Mouse (Mus musculus): Measurements from ENCODE around the gene Tro. TPM values are rescaled to one million over a fixed set of nuclear protein-coding genes. Genes with fewer than 3 reads are reported as not detected.

Tro gene
- 25.8 and 26.1 TPM in 2 replicates for polyA plus RNA-seq (2014; fragmentation: Nextera tagmentation; extraction: Ambion mirVana)

GRCm38 (mm10) chrX:150656908-150657796, at the start of gene Tro:
Tro (minus strand) TSS chrX:150657583.
- Histone ChIP-seq H3K27me3 (replicated peaks; ENCODE audit: control insufficient read depth, insufficient read depth, low read length) (no peaks in the 10 kb centered on the region; the same call in 1 of the 2 replicates), H3K27ac (ENCODE audit: low read depth) (no peak within 1 kb of the TSS), H3K9me3 (ENCODE audit: control insufficient read depth, low read length) (no peaks in the 10 kb centered on the region), H3K4me3 (ENCODE audit: low read depth, low read length) (peak within 1 kb of the TSS; percentile 48), H3K4me1 (replicated peaks; ENCODE audit: control insufficient read depth, insufficient read depth, low read length) (no peaks in the 10 kb centered on the region), H3K9ac (ENCODE audit: low read length) (peak within 1 kb of the TSS; percentile 44), H3K36me3 (ENCODE audit: control insufficient read depth, insufficient read depth, low read length) (no peaks in the 10 kb centered on the region; the same call in 1 of the 2 replicates), H3K4me2 (ENCODE audit: low read length) (peak within 1 kb of the TSS; percentile 48)
- ATAC-seq (replicated peaks; ENCODE audit: low FRiP score, low TSS enrichment, low read depth), result peak; percentile 86
- DNase-seq (ENCODE audit: low spot score), result peak; percentile 74
- 15% methylated on average over 36 of the region's 37 CpGs for WGBS

DNA sequence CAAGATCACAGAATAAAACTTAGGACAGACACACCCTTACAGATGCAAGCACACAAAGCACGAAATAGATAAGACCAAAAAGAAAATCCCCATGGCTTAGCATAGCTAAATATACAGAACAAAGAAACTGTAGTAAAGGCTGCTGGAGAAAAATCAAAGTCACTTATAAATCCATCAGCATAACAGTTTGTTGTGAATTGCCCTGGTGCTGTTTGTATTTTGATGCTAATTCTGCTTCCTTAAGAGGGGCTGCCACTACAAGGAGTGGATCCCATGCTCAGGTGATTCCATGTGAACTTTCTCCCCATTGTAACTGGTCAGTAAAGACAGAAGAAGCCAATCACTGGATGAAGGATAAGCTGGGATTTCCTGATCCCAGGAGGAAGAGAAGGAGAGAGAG, 20.1 kb upstream of the Tro start:
- H3K36me3 ChIP-seq (ENCODE audit: control insufficient read depth, insufficient read depth, low read length), result no peaks in the 10 kb centered on the region
- H3K9me3 ChIP-seq (ENCODE audit: control insufficient read depth, low read length), result no peaks in the 10 kb centered on the region
- no peaks in the 10 kb centered on the region for H3K27me3 ChIP-seq (replicated peaks; ENCODE audit: control insufficient read depth, insufficient read depth, low read length)
- H3K27ac ChIP-seq (ENCODE audit: low read depth), result no peak overlapping the region
- H3K9ac ChIP-seq (ENCODE audit: low read length), result no peak overlapping the region
- DNase-seq (ENCODE audit: low spot score) (no peak), ATAC-seq (replicated peaks; ENCODE audit: low FRiP score, low TSS enrichment, low read depth) (no peak)
- H3K4me1 ChIP-seq (replicated peaks; ENCODE audit: control insufficient read depth, insufficient read depth, low read length), result no peaks in the 10 kb centered on the region
- no peak overlapping the region for H3K4me2 ChIP-seq (ENCODE audit: low read length)
- WGBS, result 56% methylated on average over 1 of the region's 1 CpGs
- no peak overlapping the region for H3K4me3 ChIP-seq (ENCODE audit: low read depth, low read length)

- no peak for ATAC-seq (replicated peaks; ENCODE audit: low FRiP score, low TSS enrichment, low read depth)
- no peaks in the 10 kb centered on the region for H3K9me3 ChIP-seq (ENCODE audit: control insufficient read depth, low read length)
These were observed 5.4 kb upstream of the Tro start for GRCm38 (mm10) chrX:150662809-150663208.

DNA sequence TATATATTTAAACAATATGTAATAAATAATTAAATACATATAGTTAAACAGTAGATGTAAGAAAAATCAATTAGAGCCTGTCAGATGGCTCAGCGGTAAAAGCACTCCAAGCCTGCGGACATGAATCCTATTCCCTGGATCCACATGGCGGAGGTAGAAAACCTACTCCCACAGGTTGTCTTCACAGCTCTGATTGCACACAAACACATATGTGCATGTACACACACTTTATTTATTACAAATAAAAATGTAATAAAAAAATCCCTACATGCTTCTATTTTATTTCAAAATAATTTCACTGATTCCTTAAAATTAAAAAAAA, 375 bp upstream of the Tro start:
- H3K4me1 ChIP-seq (replicated peaks; ENCODE audit: control insufficient read depth, insufficient read depth, low read length), result no peaks in the 10 kb centered on the region

More at GRCm38 (mm10) chrX:150662809-150663208, 5.4 kb upstream of the Tro start:
- H3K4me1 ChIP-seq (replicated peaks; ENCODE audit: control insufficient read depth, insufficient read depth, low read length), result no peaks in the 10 kb centered on the region
- no peak overlapping the region for H3K4me2 ChIP-seq (ENCODE audit: low read length)
- no peaks in the 10 kb centered on the region; the same call in 1 of the 2 replicates for H3K27me3 ChIP-seq (replicated peaks; ENCODE audit: control insufficient read depth, insufficient read depth, low read length)
- no peak overlapping the region for H3K4me3 ChIP-seq (ENCODE audit: low read depth, low read length)
- no peak for DNase-seq (ENCODE audit: low spot score)
- WGBS, result 29% methylated on average over 4 of the region's 4 CpGs
- no peak overlapping the region for H3K9ac ChIP-seq (ENCODE audit: low read length)
- no peak overlapping the region for H3K27ac ChIP-seq (ENCODE audit: low read depth)
- no peaks in the 10 kb centered on the region for H3K36me3 ChIP-seq (ENCODE audit: control insufficient read depth, insufficient read depth, low read length)

GRCm38 (mm10) chrX:150656122-150656907, 1.1 kb downstream of the Tro start:
- no peak for DNase-seq (ENCODE audit: low spot score)
- ATAC-seq (replicated peaks; ENCODE audit: low FRiP score, low TSS enrichment, low read depth), result peak; percentile 71
- Histone ChIP-seq H3K4me3 (ENCODE audit: low read depth, low read length) (peak overlapping the region; percentile 48), H3K27me3 (replicated peaks; ENCODE audit: control insufficient read depth, insufficient read depth, low read length) (no peaks in the 10 kb centered on the region; the same call in 1 of the 2 replicates), H3K4me1 (replicated peaks; ENCODE audit: control insufficient read depth, insufficient read depth, low read length) (no peaks in the 10 kb centered on the region), H3K27ac (ENCODE audit: low read depth) (no peak overlapping the region), H3K4me2 (ENCODE audit: low read length) (peak overlapping the region; percentile 48), H3K36me3 (ENCODE audit: control insufficient read depth, insufficient read depth, low read length) (no peaks in the 10 kb centered on the region; the same call in 1 of the 2 replicates), H3K9ac (ENCODE audit: low read length) (peak overlapping the region; percentile 44), H3K9me3 (ENCODE audit: control insufficient read depth, low read length) (no peaks in the 10 kb centered on the region)
- WGBS, result 34% methylated on average over 21 of the region's 44 CpGs

More for the DNA sequence above, 375 bp upstream of the Tro start:
- H3K4me3 ChIP-seq (ENCODE audit: low read depth, low read length), result peak overlapping the region; percentile 48
- no peak overlapping the region for H3K9ac ChIP-seq (ENCODE audit: low read length)
- ATAC-seq (replicated peaks; ENCODE audit: low FRiP score, low TSS enrichment, low read depth), result no peak
- peak overlapping the region; percentile 48 for H3K4me2 ChIP-seq (ENCODE audit: low read length)
- H3K36me3 ChIP-seq (ENCODE audit: control insufficient read depth, insufficient read depth, low read length), result no peaks in the 10 kb centered on the region; the same call in 1 of the 2 replicates
- no peak for DNase-seq (ENCODE audit: low spot score)
- 44% methylated on average over 3 of the region's 3 CpGs for WGBS
- H3K27me3 ChIP-seq (replicated peaks; ENCODE audit: control insufficient read depth, insufficient read depth, low read length), result no peaks in the 10 kb centered on the region; the same call in 1 of the 2 replicates
- H3K27ac ChIP-seq (ENCODE audit: low read depth), result no peak overlapping the region
- H3K9me3 ChIP-seq (ENCODE audit: control insufficient read depth, low read length), result no peaks in the 10 kb centered on the region

GRCm38 (mm10) chrX:150636421-150636820, 21.0 kb downstream of the Tro start:
- no peaks in the 10 kb centered on the region for H3K36me3 ChIP-seq (ENCODE audit: control insufficient read depth, insufficient read depth, low read length)
- H3K9ac ChIP-seq (ENCODE audit: low read length), result no peak overlapping the region
- no peak overlapping the region for H3K27ac ChIP-seq (ENCODE audit: low read depth)
- H3K27me3 ChIP-seq (replicated peaks; ENCODE audit: control insufficient read depth, insufficient read depth, low read length), result no peaks in the 10 kb centered on the region
- 88% methylated on average over 1 of the region's 1 CpGs for WGBS
- DNase-seq (ENCODE audit: low spot score) (no peak), ATAC-seq (replicated peaks; ENCODE audit: low FRiP score, low TSS enrichment, low read depth) (no peak)
- no peak overlapping the region for H3K4me2 ChIP-seq (ENCODE audit: low read length)
- no peak overlapping the region for H3K4me3 ChIP-seq (ENCODE audit: low read depth, low read length)
- no peaks in the 10 kb centered on the region for H3K4me1 ChIP-seq (replicated peaks; ENCODE audit: control insufficient read depth, insufficient read depth, low read length)
- H3K9me3 ChIP-seq (ENCODE audit: control insufficient read depth, low read length), result no peaks in the 10 kb centered on the region

DNA sequence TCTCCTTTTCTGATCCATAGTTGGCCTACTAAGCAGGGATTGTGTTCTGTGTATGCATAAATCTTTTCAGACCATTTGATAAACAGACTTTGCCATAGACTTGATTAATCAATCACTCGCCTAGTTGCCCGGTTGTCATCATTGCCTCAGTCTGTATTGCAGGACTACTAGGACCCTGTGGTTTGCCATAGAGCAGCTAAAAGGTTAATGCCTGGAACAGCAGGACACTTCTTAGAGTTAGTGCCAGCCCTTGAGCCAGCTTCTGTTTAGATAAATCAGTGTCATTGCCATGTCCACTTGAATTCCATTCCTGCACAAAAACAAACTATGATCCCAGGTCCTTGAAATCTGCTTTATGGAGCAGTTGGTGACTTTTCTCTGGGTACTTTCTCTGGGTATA, 58.5 kb downstream of the Tro start:
- H3K9me3 ChIP-seq (ENCODE audit: control insufficient read depth, low read length), result no peaks in the 10 kb centered on the region
- H3K4me1 ChIP-seq (replicated peaks; ENCODE audit: control insufficient read depth, insufficient read depth, low read length), result no peaks in the 10 kb centered on the region
- H3K27me3 ChIP-seq (replicated peaks; ENCODE audit: control insufficient read depth, insufficient read depth, low read length), result no peaks in the 10 kb centered on the region
- ATAC-seq (replicated peaks; ENCODE audit: low FRiP score, low TSS enrichment, low read depth) (no peak), DNase-seq (ENCODE audit: low spot score) (no peak)
- no peak overlapping the region for H3K4me3 ChIP-seq (ENCODE audit: low read depth, low read length)
- no peak overlapping the region for H3K9ac ChIP-seq (ENCODE audit: low read length)
- H3K4me2 ChIP-seq (ENCODE audit: low read length), result no peak overlapping the region
- no peaks in the 10 kb centered on the region for H3K36me3 ChIP-seq (ENCODE audit: control insufficient read depth, insufficient read depth, low read length)
- no peak overlapping the region for H3K27ac ChIP-seq (ENCODE audit: low read depth)
- WGBS, result 76% methylated on average over 2 of the region's 2 CpGs

All from intestine, embryonic 14.5 days (tissue).